Mouse (Mus musculus): ENCODE data around the gene Asic2. TPM values are rescaled to one million over a fixed set of nuclear protein-coding genes. Genes with fewer than 3 reads are reported as not detected.

The Asic2 gene
- total RNA-seq, 2 experiments from 2014 or later: 64.6 to 65.7 TPM

- DNase-seq (ENCODE audit: low spot score in 2 of 2): no peak
Measured at GRCm38 (mm10) chr11:81847773-81848490, 120.3 kb downstream of the Asic2 start.

- DNase-seq (ENCODE audit: low spot score in 2 of 2): no peak
Measured at GRCm38 (mm10) chr11:81845686-81846036, 122.6 kb downstream of the Asic2 start.

- no peak for DNase-seq (ENCODE audit: low spot score in 2 of 2)
Measured at GRCm38 (mm10) chr11:81845010-81845685, 123.1 kb downstream of the Asic2 start.

GRCm38 (mm10) chr11:81841001-81841400 is 127.3 kb downstream of the Asic2 start:
- DNase-seq (ENCODE audit: low spot score in 2 of 2): no peak

GRCm38 (mm10) chr11:81838426-81838825 is 129.8 kb downstream of the Asic2 start:
- DNase-seq (ENCODE audit: low spot score in 2 of 2): no peak

- DNase-seq (ENCODE audit: low spot score in 2 of 2): no peak
Measured at GRCm38 (mm10) chr11:81832381-81832780, 135.9 kb downstream of the Asic2 start.

GRCm38 (mm10) chr11:81816531-81816930 is 151.7 kb downstream of the Asic2 start:
- DNase-seq (ENCODE audit: low spot score in 2 of 2): no peak

GRCm38 (mm10) chr11:81814816-81815215 is 153.4 kb downstream of the Asic2 start:
- peak; percentile 52 to 54 for DNase-seq (ENCODE audit: low spot score in 2 of 2)

- no peak for DNase-seq (ENCODE audit: low spot score in 2 of 2)
Measured at GRCm38 (mm10) chr11:81806905-81807659, 161.2 kb downstream of the Asic2 start.

- no peak for DNase-seq (ENCODE audit: low spot score in 2 of 2)
Measured at GRCm38 (mm10) chr11:81803544-81803943, 164.7 kb downstream of the Asic2 start.

- peak in 1 of 2 experiments; percentile 21 for DNase-seq (ENCODE audit: low spot score in 2 of 2)
Measured at GRCm38 (mm10) chr11:81802614-81803013, 165.6 kb downstream of the Asic2 start.

GRCm38 (mm10) chr11:81800899-81801298 is 167.4 kb downstream of the Asic2 start:
- peak; percentile 55 to 65 for DNase-seq (ENCODE audit: low spot score in 2 of 2)

- peak in 1 of 2 experiments; percentile 33 for DNase-seq (ENCODE audit: low spot score in 2 of 2)
Measured at GRCm38 (mm10) chr11:81793588-81793987, 174.7 kb downstream of the Asic2 start.

GRCm38 (mm10) chr11:81791579-81791978 is 176.7 kb downstream of the Asic2 start:
- DNase-seq (ENCODE audit: low spot score in 2 of 2): no peak

GRCm38 (mm10) chr11:81780596-81780995 is 187.7 kb downstream of the Asic2 start:
- no peak for DNase-seq (ENCODE audit: low spot score in 2 of 2)

- peak in 1 of 2 experiments; percentile 35 for DNase-seq (ENCODE audit: low spot score in 2 of 2)
Measured at GRCm38 (mm10) chr11:81779881-81780280, 188.4 kb downstream of the Asic2 start.

GRCm38 (mm10) chr11:81771195-81771895 is 196.9 kb downstream of the Asic2 start:
- DNase-seq (ENCODE audit: low spot score in 2 of 2): no peak

- no peak for DNase-seq (ENCODE audit: low spot score in 2 of 2)
Measured at GRCm38 (mm10) chr11:81769691-81770260, 198.5 kb downstream of the Asic2 start.

- no peak for DNase-seq (ENCODE audit: low spot score in 2 of 2)
Measured at GRCm38 (mm10) chr11:81768305-81768704, 200.0 kb downstream of the Asic2 start.

- DNase-seq (ENCODE audit: low spot score in 2 of 2): peak; percentile 17 to 42
Measured at GRCm38 (mm10) chr11:81767781-81768180, 200.5 kb downstream of the Asic2 start.

- DNase-seq (ENCODE audit: low spot score in 2 of 2): no peak
Measured at GRCm38 (mm10) chr11:81765288-81765687, 203.0 kb downstream of the Asic2 start.
